Mouse (Mus musculus) left cerebral cortex, postnatal 14 days (tissue): Measurements from ENCODE around the gene T2. TPM values are rescaled to one million over a fixed set of nuclear protein-coding genes. Genes with fewer than 3 reads are reported as not detected.
"Not testable (repeated sequence)": the region's sequence is repeated elsewhere in the genome, so short reads cannot be mapped to it uniquely, and the experiment has no call there.

Experiments
- DNase-seq, 2 experiments: peaks; one replicate each; pipeline ENCODE4 v3.0.0; 2021 to 2022; ENCODE audit warnings: low spot score in 2 of 2, mixed read lengths in 1 of 2
- intact Hi-C: fragments of 180-260 bp; cut with DNase I; formaldehyde crosslinking; loops from one replicate; pipeline ENCODE4 v1.15.1; 2025
- total RNA-seq, 2 experiments: library from RNA; stranded (reverse); gene quantifications; 2 replicates each; pipeline ENCODE4 v1.2.3; 2021

Gene T2
- total RNA-seq, 2 experiments from 2014 or later = 0.33 TPM; not detected in 1

GRCm38 (mm10) chr17:8408002-8408401 is 52.2 kb downstream of the T2 start:
- DNase-seq, intact Hi-C loops: not testable (repeated sequence)

- intact Hi-C loops = no loop called here
- no peak for DNase-seq
Measured at GRCm38 (mm10) chr17:8408589-8409295, 53.0 kb downstream of the T2 start.

- intact Hi-C loops = no loop called here
- DNase-seq = no peak
Measured at GRCm38 (mm10) chr17:8410330-8410729, 54.5 kb downstream of the T2 start.

- intact Hi-C loops = no loop called here
- no peak for DNase-seq
Measured at GRCm38 (mm10) chr17:8413656-8414055, 57.9 kb downstream of the T2 start.

GRCm38 (mm10) chr17:8415533-8415932 is 59.7 kb downstream of the T2 start:
- intact Hi-C loops = no loop called here

GRCm38 (mm10) chr17:8416865-8417264 is 61.1 kb downstream of the T2 start:
- intact Hi-C loops = no loop called here
- no peak for DNase-seq

More at GRCm38 (mm10) chr17:8415533-8415932, 59.7 kb downstream of the T2 start:
- DNase-seq = no peak

GRCm38 (mm10) chr17:8420739-8421138 is 64.9 kb downstream of the T2 start:
- intact Hi-C loops = loop anchor here (5.0 kb wide), 1 partner anchor 33 kb away; no protein-coding TSS in a partner anchor

GRCm38 (mm10) chr17:8421517-8421916 is 65.7 kb downstream of the T2 start:
- no peak for DNase-seq
- intact Hi-C loops = loop anchor here (5.0 kb wide), 1 partner anchor 34 kb away; no protein-coding TSS in a partner anchor

More at GRCm38 (mm10) chr17:8420739-8421138, 64.9 kb downstream of the T2 start:
- peak in 1 of 2 experiments; percentile 25 for DNase-seq

GRCm38 (mm10) chr17:8423283-8423682 is 67.5 kb downstream of the T2 start:
- DNase-seq = peak in 1 of 2 experiments; percentile 45
- intact Hi-C loops = loop anchor here (5.0 kb wide), 1 partner anchor 36 kb away; no protein-coding TSS in a partner anchor

GRCm38 (mm10) chr17:8429436-8429835 is 73.6 kb downstream of the T2 start:
- DNase-seq = no peak
- intact Hi-C loops = no loop called here

- intact Hi-C loops = no loop called here
- no peak for DNase-seq
Measured at GRCm38 (mm10) chr17:8429896-8430295, 74.1 kb downstream of the T2 start.

GRCm38 (mm10) chr17:8432179-8432800 is 76.5 kb downstream of the T2 start:
- no peak for DNase-seq
- intact Hi-C loops = no loop called here

- no peak for DNase-seq
- intact Hi-C loops = no loop called here
Measured at GRCm38 (mm10) chr17:8433121-8433977, 77.6 kb downstream of the T2 start.

GRCm38 (mm10) chr17:8433978-8434960 is 78.5 kb downstream of the T2 start, which contains the start of gene T:
Gene T, plus strand, starts transcription at chr17:8434423.
- intact Hi-C loops = no loop called here
- DNase-seq = no peak

- intact Hi-C loops = no loop called here
- DNase-seq = no peak
Measured at GRCm38 (mm10) chr17:8436184-8436583, 80.4 kb downstream of the T2 start.

GRCm38 (mm10) chr17:8444062-8444461 is 88.3 kb downstream of the T2 start:
- intact Hi-C loops = no loop called here
- no peak for DNase-seq

- DNase-seq = no peak
- intact Hi-C loops = no loop called here
Measured at GRCm38 (mm10) chr17:8447676-8448192, 91.9 kb downstream of the T2 start.

GRCm38 (mm10) chr17:8448324-8448723 is 92.5 kb downstream of the T2 start:
- no peak for DNase-seq
- intact Hi-C loops = no loop called here
